Mouse (Mus musculus): ENCODE measurements around the gene Gm49396.

Gene Gm49396

DNA sequence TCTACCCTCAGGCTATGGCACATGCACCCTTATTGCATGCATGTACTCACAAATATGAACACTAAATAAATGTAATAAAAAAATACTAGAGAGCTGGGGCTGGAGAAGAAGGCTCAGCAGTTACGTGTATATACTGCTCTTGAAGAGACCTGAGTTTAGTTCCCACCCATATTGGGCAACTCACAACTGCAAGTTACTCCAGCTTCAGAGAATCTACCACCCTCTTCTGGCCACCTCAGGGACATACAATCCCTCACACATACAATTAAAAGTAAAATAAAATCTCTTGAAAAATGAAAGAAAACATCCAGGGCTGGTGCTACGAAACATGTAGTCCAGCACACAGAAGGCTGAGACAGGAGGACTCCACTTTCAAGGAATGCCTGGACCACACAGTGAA is 51.3 kb downstream of the Gm49396 start:
- DNase-seq, result no peak

- no peak for DNase-seq
Measured at GRCm38 (mm10) chr7:30615049-30615760, 52.1 kb downstream of the Gm49396 start.

Data from kidney, postnatal 36 days (tissue).